Mouse (Mus musculus) cerebellum, postnatal 25 days (tissue): ENCODE results near the gene Chn1.

Experiments used
- DNase-seq, 2 experiments: peaks; one replicate each; pipeline ENCODE4 v3.0.0; 2021; ENCODE audit warnings: mixed read lengths in 2 of 2

The Chn1 gene

DNA sequence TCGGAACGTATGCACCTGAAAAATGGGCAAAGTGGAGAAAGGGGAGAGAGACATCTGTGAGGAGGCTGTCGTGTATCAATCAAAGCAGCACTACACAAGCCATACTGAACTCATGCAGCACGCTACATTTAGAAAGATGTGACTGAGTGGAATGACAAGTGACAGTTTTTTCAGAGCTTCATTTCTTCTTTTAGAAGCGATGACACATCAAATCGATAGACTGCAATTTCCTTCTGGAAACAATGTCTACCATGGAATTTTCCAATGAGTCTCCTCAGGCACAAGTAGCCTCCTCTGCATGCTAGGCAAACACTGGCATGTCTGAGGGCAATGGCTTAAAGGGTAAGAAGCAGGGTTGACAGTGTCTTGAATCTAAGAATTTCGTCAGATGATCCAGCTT, 143.3 kb downstream of the Chn1 start:
- DNase-seq = no peak

DNA sequence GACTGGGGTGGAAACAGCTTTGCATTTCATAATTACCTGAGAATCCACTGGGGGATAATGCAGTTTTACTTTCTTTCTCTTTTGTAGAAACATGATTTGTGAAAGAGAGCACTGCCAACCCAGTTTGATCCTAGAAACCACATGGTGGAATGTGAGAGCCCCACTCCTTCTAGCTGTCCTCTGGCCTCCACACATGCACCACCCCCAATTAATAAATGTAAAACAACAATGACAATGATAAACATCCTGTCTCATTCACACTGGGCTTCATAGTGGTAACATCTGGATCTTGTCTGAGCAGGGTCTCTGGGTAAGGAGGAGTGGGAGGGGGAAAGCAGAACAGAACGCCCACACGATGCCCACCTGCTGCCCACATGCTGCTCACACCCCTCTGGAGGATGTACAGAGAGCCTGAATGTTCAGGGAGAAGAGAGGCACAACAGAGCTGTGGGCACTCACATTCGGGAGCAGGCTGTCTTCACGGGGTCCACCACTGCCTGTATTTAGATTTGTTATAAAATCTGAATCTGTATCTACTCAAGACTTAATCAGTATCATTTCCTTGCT, 156.6 kb downstream of the Chn1 start:
- DNase-seq = no peak

DNA sequence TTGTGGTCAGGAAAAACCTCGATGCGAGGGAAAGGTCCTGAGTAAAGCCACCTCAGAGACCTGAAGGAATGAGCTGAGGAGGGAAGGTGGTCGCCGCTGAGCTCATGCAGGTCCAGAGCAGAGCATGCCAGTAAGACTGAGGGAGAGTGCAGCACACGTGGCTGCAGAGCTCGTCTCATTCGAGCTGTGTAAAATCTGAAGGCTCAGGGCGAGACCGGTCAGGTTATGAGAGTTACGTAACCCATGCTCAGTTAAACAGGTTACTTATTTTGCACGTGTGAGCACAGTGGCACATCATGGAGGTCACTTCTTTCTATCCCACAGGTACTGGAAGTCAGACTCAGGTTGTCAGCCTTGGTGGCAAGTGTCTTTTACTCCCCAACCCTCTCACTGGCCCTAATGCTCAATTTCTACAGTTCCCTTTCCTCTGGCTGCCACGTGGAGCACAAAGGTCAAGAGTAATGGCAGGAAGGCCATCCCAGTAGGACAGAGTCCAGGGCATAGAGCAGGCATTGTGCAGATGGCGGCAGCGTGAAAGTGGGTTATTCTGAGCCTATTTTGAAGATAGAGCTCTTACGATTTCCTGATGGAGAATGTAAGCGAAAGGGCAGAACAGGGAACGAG, 158.6 kb downstream of the Chn1 start:
- DNase-seq = no peak

DNA sequence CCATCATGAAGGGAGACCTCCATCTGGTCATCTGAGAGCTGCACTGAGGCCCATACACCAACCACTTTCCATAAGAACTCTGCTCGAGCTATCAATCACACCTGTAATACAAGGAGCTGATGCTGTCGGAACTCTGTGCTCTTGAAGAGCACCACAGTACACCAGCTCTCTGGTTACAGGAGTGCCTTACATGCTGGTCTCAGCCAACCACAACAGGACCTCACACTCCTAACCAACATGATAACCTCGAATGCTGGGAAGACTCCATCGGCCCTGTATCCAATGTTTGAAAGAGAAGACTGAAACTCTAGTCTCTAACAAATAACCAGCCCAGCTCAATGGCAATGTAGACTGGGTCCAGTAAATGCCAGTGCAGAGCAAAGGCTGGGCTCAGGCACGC, 159.7 kb downstream of the Chn1 start:
- DNase-seq = no peak

DNA sequence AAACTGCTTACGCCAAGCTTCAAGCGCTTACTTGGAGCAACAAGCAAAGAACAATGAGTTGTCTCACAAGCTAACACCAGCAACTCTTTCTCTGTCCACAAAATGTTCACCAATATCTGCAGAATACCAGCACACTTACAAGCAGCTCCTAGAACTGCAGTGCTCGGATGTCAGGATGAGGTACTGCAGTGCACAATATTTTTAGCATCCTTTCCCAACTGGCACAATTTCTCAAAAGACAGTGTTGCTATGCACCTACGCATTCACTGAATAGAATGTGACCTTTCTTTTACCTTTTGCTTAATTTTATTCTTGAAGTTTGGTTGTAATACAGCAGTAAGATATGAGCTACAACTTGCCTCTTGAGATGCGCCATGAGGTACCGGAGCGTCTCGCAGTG, 160.8 kb downstream of the Chn1 start:
- DNase-seq = no peak

GRCm38 (mm10) chr2:73612941-73613340, 162.2 kb downstream of the Chn1 start:
- no peak for DNase-seq

DNA sequence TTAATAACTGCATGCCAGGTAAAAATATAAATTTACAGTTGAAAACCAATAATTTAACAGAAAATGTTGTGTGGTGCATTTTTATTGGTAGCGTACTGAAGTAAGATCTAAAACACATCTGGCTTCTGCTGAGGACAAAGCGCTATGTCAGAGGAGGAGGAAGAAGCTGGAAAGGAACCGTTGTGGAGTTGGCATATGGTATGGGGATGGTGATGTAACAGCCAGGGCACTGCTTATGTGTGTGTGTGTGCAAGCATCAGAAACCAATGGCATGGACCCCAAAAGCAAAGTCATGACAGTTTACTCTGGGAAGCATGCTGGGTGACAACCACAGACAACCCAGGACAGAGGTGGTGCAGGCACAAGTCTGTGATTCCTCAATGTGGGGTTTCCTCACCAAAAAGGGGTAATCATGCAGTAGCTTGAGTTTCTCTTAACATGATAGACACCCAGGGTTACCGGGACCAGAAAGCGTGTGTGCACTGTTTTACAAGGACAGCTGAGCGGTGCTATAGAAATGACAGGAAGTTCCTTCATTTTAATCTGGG, 162.7 kb downstream of the Chn1 start:
- no peak for DNase-seq

DNA sequence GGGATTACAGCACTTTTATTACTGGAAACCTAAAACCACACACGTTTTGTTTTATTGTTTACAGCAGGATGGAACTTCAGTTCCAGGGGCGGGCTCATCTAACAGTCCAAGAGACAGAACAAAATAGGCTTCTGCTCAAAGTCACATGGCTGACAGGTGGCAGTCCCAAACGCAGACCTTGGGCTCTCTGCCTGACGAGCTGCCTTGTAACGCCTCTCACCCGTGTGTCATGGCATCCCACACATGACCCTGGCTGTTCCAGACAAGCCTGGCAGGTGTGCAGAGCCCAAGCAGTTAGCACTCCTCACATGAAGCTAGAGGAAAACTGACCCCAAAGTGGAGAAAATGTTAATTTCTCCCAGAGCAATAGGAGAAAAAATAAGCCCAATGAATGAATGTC, 163.3 kb downstream of the Chn1 start:
- DNase-seq = no peak

DNA sequence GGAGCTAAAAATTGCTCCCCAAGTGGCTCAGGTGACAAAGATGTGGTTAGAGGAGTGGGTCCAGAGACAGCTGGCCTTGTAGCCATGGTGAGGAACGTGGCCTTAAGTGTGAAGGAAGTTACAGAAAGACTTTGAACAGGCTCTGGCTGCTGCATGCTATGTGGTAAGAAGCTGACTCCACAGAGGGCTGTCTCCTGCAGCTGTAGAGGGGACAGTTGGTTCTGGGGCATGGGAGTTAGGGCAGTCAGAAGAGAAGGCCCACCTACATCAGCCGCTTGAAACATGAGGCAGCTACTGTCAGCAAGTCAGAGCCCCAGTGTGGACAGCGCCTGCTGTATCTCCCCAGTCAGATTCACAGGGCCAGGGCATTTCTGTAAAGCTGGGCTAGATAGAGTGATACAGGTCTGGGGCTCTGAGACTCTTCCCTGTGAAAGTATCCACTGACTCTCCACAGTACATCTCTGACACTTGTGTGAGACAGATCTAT, 165.4 kb downstream of the Chn1 start:
- no peak for DNase-seq

DNA sequence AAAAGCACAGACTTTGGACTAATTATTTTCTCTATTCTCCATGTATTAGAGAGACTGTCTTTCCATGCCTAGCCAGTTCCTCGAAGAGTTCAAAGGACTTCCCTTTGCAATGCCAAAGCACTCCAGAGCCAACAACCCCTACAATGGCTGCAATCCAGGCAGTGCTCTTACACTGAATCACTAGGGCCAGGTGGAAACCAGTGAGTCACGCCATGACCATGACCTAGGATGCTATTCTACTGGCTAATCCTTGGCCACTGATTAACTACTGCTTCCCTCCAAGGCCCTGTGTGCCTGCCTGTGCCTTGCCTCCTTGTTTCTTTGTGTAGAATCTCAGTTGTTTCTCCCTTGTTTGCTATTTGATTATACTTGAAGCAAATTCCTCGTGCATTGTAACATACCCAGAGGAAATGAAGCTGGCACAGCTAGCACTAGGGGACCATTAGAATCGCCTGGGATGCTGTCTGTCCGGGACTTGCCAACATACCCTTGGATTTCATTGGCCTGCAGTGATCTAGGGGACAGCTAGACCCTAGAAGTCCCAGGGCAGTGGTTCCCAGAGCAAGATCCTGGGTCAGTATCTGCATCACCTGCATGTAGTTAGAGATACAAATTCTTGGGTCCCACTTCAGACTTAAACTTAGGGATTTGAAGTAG, 166.0 kb downstream of the Chn1 start:
- DNase-seq = no peak

- DNase-seq = no peak
Observed at GRCm38 (mm10) chr2:73608391-73608790, 166.8 kb downstream of the Chn1 start.

GRCm38 (mm10) chr2:73607609-73608008, 167.5 kb downstream of the Chn1 start:
- DNase-seq = no peak

DNA sequence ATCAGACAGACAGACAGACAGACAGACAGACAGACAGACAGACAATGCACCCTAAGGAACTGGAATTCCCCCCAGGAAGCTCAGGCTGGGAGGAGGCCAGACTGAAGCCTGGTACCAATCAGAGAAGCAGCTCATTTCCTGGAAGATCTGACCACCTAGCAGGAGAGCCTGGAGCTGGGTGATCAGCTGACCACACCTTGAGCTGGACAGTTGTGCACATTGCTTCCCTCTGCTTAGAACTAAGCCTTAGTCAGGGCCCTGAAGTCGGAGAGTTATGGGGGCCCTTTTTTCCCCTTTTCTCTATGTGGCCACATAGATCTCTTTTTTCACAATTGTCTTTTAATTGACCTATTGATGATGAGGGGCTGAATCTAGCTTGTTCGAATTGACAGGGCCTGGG, 168.0 kb downstream of the Chn1 start:
- no peak for DNase-seq

- no peak for DNase-seq
Observed at GRCm38 (mm10) chr2:73606616-73607015, 168.5 kb downstream of the Chn1 start.

GRCm38 (mm10) chr2:73605077-73605476, 170.1 kb downstream of the Chn1 start:
- no peak for DNase-seq

- DNase-seq = no peak
Observed at GRCm38 (mm10) chr2:73604579-73604978, 170.6 kb downstream of the Chn1 start.

GRCm38 (mm10) chr2:73600650-73601049, 174.5 kb downstream of the Chn1 start:
- DNase-seq = no peak

GRCm38 (mm10) chr2:73597772-73598171, 177.4 kb downstream of the Chn1 start:
- no peak for DNase-seq

GRCm38 (mm10) chr2:73596786-73597185, 178.4 kb downstream of the Chn1 start:
- no peak for DNase-seq

DNA sequence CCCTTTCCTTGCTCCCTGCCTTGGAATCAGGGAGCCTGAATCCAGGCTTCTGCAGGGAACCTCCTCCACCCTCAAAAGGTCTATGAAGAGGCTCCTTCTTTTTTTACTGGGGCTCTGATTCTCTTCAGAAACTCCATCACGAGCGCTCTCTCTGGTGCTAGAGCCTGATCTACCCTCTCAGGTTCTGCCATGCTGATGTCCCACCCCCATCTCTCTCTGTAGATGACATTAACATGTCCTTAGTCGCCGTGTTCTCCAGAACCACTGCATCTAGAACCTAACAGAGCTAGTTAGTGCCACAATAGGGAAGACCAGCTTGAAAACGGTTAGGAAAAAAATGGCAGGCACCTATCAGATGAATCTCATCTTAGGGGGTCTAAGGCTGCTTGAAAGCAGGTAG, 178.8 kb downstream of the Chn1 start:
- no peak for DNase-seq

DNA sequence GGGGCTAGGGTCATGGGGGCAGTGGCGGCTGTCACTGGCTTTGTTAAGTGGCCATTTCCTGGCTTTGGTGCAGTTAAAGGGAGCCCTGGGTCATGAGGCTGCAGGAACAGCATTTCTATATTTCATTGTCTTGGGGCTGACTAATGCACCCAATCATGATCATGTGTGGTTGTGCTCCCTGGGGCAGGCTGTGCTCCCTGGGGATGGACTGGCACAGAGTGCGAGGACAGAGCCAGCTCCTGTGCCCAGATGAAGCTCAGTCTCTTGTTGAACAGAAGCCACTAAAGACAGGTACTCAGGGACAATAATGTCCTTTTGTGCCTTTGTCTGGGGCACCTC, 182.1 kb downstream of the Chn1 start:
- no peak for DNase-seq

- DNase-seq = no peak
Observed at GRCm38 (mm10) chr2:73592231-73593100, 182.7 kb downstream of the Chn1 start.

GRCm38 (mm10) chr2:73591246-73591645, 183.9 kb downstream of the Chn1 start:
- no peak for DNase-seq
